Mouse (Mus musculus) embryonic facial prominence, embryonic 14.5 days (tissue): Measurements from ENCODE around the gene Actn1. TPM values are rescaled to one million over a fixed set of nuclear protein-coding genes. Genes with fewer than 3 reads are reported as not detected.
A peak's percentile ranks its signal among the peaks of the same experiment; 100 is the strongest.

Experiments used
- ATAC-seq: fragments of 200-750 bp; cut with Nextera tagmentation; 2 replicates; pipeline ENCODE4 v1.8.0; 2017; ENCODE audit warnings: low read depth, moderate number of reproducible peaks, moderate TSS enrichment
- DNase-seq: peaks from one replicate; pipeline ENCODE4 v3.0.0-alpha.2; 2015; ENCODE audit warnings: low spot score
- H3K27ac ChIP-seq: fragments of 300-500 bp; sonication (generic); replicated peaks from 2 replicates; pipeline ENCODE4 v1.5.1; 2014; ENCODE audit warnings: low read depth, mild to moderate bottlenecking, low read length, moderate library complexity
- H3K27me3 ChIP-seq: fragments of 300-500 bp; sonication (generic); replicated peaks from 2 replicates; pipeline ENCODE4 v1.6.1; 2014; ENCODE audit warnings: low read length; ENCODE audit not compliant: control insufficient read depth, insufficient read depth
- H3K36me3 ChIP-seq: fragments of 300-500 bp; sonication (generic); 2 replicates; pipeline ENCODE4 v1.6.1; 2014; ENCODE audit warnings: low read length, mixed read lengths; ENCODE audit not compliant: control insufficient read depth, insufficient read depth
- H3K4me1 ChIP-seq: fragments of 300-500 bp; sonication (generic); 2 replicates; pipeline ENCODE4 v1.6.1; 2014; ENCODE audit warnings: antibody characterized with exemption, low read length; ENCODE audit not compliant: control insufficient read depth, insufficient read depth
- H3K4me2 ChIP-seq: fragments of 300-500 bp; sonication (generic); 2 replicates; pipeline ENCODE4 v1.6.1; 2014; ENCODE audit warnings: low read depth, mild to moderate bottlenecking, low read length, moderate library complexity, mixed read lengths
- H3K4me3 ChIP-seq: fragments of 300-500 bp; sonication (generic); 2 replicates; pipeline ENCODE4 v1.5.1; 2014; ENCODE audit warnings: low read depth, mild to moderate bottlenecking, low read length
- H3K9ac ChIP-seq: fragments of 300-500 bp; sonication (generic); 2 replicates; pipeline ENCODE4 v1.6.1; 2014; ENCODE audit warnings: low read depth, mild to moderate bottlenecking, low read length, moderate library complexity, mixed read lengths
- H3K9me3 ChIP-seq: fragments of 300-500 bp; sonication (generic); 2 replicates; pipeline ENCODE4 v1.6.1; 2016; ENCODE audit warnings: low read length; ENCODE audit not compliant: control insufficient read depth
- WGBS: fragments of 180-500 bp; shearing (Covaris S2); extraction: QIAGEN DNeasy Blood & Tissue Kit; methylation state at CpG from one replicate; pipeline ENCODE4 v1.1.7; 2014; 5-methylcytosine and 5-hydroxymethylcytosine counted together
- polyA plus RNA-seq: library from polyadenylated mRNA; unstranded; fragments of >200 nt; fragmentation: Nextera tagmentation; extraction: Ambion mirVana; gene quantifications from 2 replicates; pipeline ENCODE4 v1.2.1, GENCODE M21; 2014

Actn1 gene
- polyA plus RNA-seq, 1 experiment from 2014 or later = 34.6 TPM

DNA sequence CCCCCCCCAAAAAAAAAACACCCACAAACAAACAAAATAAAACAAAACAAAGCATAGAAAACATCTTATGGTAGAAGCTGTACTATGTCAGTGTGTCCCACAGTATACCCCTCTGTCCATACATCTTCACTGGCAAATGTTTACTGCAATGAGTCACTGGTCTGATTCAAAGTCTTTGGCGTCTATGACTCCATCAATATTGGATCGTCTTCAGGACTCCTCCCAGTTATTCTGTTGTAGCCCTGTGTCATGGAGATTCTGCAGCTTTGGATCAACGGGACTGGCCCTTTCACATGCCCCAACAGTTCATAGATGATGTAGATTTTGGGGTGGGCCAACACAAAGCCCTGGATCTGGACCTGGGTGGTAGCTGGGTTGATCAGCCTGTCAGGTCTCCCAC, 25.9 kb downstream of the Actn1 start:
- Histone ChIP-seq H3K9ac (no peak overlapping the region), H3K4me2 (no peak overlapping the region), H3K27me3 (no peaks in the 10 kb centered on the region), H3K4me1 (peaks cover 39% of the 10 kb centered on the region), H3K36me3 (peaks cover 16% of the 10 kb centered on the region; the same call in 1 of the 2 replicates), H3K9me3 (peaks cover 13% of the 10 kb centered on the region; the same call in 1 of the 2 replicates), H3K27ac (no peak overlapping the region), H3K4me3 (no peak overlapping the region)
- DNase-seq (no peak), ATAC-seq (no peak)
- 90% methylated on average over 3 of the region's 3 CpGs for WGBS

DNA sequence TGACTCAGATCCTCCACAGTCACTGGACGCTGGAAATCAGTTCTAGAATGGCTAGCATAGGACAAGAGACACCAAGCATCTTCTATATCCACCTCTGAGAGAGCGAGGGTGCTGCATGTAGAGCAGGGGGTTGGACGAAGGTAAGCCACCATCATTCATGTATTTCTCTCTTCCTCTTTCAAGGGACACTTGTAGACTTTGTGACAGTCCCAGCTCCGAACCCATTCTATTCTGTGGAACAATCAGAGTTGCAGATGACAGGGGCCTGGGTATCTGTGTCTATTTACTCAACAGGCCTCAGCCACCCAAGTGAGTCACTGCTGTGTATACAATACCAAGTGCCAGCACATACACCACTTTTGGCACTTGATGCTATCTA, 27.3 kb downstream of the Actn1 start:
- Histone ChIP-seq H3K36me3 (peaks cover 16% of the 10 kb centered on the region; the same call in 1 of the 2 replicates), H3K27ac (no peak overlapping the region; the same call in 1 of the 2 replicates), H3K9me3 (peaks cover 13% of the 10 kb centered on the region; the same call in 1 of the 2 replicates), H3K4me3 (no peak overlapping the region), H3K27me3 (no peaks in the 10 kb centered on the region), H3K9ac (no peak overlapping the region), H3K4me2 (no peak overlapping the region), H3K4me1 (peaks cover 46% of the 10 kb centered on the region)
- no peak for ATAC-seq
- DNase-seq = no peak
- 92% methylated on average over 4 of the region's 4 CpGs for WGBS

DNA sequence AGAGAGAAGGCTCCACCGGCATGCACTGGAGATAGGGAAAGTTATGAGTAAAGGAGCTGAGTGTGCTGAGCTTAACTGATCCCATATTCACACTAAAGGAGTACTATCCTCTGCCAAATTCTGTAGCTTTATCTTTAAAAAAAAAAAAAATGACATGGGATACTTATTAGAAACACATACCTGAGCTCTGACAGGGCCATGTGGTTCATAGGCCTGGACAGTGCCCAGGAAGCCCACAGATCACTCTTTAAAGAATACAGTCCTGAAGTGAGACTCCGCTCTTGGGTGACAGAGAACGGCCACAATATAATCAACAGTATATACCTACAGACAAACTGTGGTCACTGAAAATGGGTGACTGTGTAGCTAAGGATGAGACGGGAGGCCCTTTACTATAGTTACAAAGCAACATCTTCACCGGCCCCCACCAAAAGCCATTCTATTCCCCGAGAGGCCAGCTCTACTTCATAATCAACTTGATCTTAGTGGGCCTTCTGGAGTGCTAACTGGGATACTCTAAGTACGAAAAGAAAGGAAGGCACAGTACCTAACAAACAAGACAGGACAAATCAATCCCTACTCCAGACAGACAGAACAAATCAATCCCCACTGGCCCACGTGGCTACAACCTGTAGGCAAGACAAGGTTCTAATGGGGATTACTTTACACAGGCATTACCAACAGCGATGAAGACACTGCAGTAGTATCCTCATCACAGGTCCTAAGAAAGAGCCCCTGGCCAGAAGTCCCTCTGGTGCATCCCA, 27.9 kb downstream of the Actn1 start:
- DNase-seq (no peak), ATAC-seq (no peak)
- Histone ChIP-seq H3K9ac (no peak overlapping the region), H3K36me3 (peaks cover 16% of the 10 kb centered on the region; the same call in 1 of the 2 replicates), H3K4me1 (peaks cover 50% of the 10 kb centered on the region), H3K4me3 (no peak overlapping the region), H3K27me3 (no peaks in the 10 kb centered on the region), H3K4me2 (0 out of 2 replicates have a peak overlapping the region, but pooled peaks have one; percentile 47), H3K9me3 (peaks cover 13% of the 10 kb centered on the region; the same call in 1 of the 2 replicates), H3K27ac (peak overlapping the region; percentile 94)
- WGBS = 71% methylated on average over 9 of the region's 9 CpGs

DNA sequence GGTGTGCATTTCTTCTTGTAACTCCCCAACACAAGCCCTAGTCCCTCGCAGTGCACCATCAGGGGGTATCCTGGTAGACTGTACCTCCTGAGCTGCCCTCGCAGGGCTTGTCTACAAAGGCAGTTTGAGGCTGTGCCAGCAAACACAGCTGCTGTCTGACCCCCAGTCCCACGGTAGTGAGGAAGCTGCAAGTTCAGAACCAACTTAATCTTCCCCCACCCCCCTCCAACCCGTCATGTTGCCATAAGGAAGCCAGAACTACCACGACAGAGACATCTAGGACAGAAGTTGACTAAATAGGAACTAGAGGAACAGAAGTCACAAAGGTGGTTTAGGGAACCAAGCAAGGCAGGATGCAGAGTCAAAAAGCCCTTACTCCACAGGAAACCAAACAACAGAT, 28.9 kb downstream of the Actn1 start:
- H3K9me3 ChIP-seq = peaks cover 13% of the 10 kb centered on the region; the same call in 1 of the 2 replicates
- no peak overlapping the region for H3K4me3 ChIP-seq
- H3K27me3 ChIP-seq = no peaks in the 10 kb centered on the region
- peak; percentile 55 for DNase-seq
- H3K4me2 ChIP-seq = peak overlapping the region; percentile 47
- H3K4me1 ChIP-seq = peaks cover 51% of the 10 kb centered on the region
- H3K36me3 ChIP-seq = peaks cover 9% of the 10 kb centered on the region; the same call in 1 of the 2 replicates
- H3K27ac ChIP-seq = peak overlapping the region; percentile 94
- 18% methylated on average over 5 of the region's 5 CpGs for WGBS
- no peak for ATAC-seq
- no peak overlapping the region for H3K9ac ChIP-seq

DNA sequence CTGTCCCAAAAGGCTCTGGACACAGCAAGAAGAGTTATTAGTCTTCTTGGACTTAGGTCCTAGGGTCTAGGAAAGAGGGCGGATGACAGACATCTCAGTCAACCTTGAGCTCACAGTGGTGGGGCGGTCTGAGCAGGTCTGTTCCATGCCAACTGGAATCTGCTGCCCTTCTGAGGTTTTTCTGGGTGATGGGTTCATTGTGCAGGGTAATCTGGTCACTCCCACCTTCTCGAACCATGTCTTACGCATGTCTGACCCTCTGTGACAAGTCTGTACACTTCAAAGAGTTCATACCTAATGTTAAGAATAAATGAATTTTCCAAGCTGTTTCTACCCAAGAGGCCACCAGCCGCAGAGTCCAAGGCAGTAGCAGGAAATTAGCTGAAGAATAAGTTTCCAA, 29.3 kb downstream of the Actn1 start:
- DNase-seq (no peak), ATAC-seq (no peak)
- no peak overlapping the region; the same call in 1 of the 2 replicates for H3K9ac ChIP-seq
- peaks cover 9% of the 10 kb centered on the region; the same call in 1 of the 2 replicates for H3K36me3 ChIP-seq
- H3K9me3 ChIP-seq = peaks cover 13% of the 10 kb centered on the region; the same call in 1 of the 2 replicates
- peak overlapping the region; percentile 94 for H3K27ac ChIP-seq
- WGBS = 29% methylated on average over 5 of the region's 5 CpGs
- H3K4me3 ChIP-seq = no peak overlapping the region
- H3K4me1 ChIP-seq = peaks cover 56% of the 10 kb centered on the region
- peak overlapping the region; percentile 47 for H3K4me2 ChIP-seq
- no peaks in the 10 kb centered on the region for H3K27me3 ChIP-seq

DNA sequence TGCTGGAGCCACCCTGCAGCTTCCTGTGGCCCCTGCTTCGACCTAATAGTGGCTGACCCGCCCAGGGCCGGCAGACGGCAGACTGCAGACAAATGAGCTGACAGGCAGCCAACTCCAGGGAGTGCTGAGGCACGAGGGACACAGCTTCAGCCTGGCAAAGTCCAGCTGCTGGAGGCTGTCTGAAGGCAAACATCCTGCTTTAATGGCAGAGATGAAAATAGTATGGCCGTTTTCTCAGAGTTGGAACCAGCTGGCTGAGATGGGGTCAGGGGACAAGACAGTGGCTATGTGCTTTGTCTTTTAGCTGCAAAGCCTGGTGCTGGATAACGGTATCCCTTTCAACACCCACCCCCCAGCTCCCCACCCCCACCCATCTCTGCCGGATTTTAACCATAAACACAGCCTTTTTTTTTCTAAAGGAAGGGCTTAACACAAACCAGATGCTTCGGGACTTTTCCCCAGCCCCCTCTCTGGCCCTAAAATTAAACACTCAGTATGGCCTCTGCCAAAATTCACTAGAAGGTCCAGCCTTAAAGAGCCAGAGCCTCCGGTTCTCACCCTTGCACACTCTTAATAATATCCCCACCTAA, 30.0 kb downstream of the Actn1 start:
- peak overlapping the region; percentile 94 for H3K27ac ChIP-seq
- peaks cover 61% of the 10 kb centered on the region for H3K4me1 ChIP-seq
- ATAC-seq (peak; percentile 74), DNase-seq (peak; percentile 95)
- H3K9me3 ChIP-seq = peaks cover 13% of the 10 kb centered on the region; the same call in 1 of the 2 replicates
- WGBS = 3% methylated on average over 8 of the region's 10 CpGs
- peak overlapping the region; percentile 50 for H3K9ac ChIP-seq
- no peak overlapping the region for H3K4me3 ChIP-seq
- no peaks in the 10 kb centered on the region for H3K27me3 ChIP-seq
- H3K4me2 ChIP-seq = peak overlapping the region; percentile 47
- H3K36me3 ChIP-seq = peaks cover 9% of the 10 kb centered on the region; the same call in 1 of the 2 replicates

DNA sequence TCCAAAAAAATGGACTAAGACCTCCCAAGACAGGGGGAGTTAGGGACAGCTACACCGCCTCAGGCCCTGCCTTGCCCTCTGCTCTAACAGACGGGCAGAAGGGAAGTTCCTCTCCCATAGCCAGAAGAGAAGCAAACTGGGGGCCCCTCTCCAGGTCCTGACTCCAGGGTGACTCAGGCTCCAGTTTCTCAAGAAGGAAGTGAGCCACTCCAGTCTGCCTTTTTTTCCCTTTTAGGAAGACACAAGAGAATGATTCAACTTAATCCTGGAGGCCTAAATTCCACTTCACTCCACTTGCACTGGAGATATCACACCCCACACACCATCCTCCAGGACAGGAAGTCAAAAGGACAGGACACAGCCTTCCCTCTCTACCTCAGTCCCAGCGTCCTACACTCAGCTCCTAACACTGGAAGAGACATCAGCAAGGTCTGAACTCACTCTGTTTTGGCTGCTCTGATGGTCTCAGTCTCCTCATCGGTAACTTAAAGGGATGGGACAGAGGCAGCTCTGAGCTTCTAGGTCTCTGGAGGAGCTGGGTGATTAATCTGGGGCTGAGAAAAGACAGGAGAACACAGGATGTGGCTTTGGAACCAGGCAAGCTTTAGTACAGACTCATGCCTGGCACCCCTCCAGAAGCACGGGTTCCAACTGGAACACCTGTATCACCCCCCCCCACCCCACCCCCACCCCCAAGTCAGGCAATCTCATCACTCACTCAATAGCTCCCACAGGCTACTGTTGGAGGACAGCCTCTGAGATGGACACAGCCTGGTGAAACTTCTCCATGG, 31.0 kb downstream of the Actn1 start:
- no peaks in the 10 kb centered on the region for H3K27me3 ChIP-seq
- peaks cover 3% of the 10 kb centered on the region; the same call in 1 of the 2 replicates for H3K36me3 ChIP-seq
- H3K9ac ChIP-seq = peak overlapping the region; percentile 50
- WGBS = 32% methylated on average over 5 of the region's 5 CpGs
- peak overlapping the region; percentile 94 for H3K27ac ChIP-seq
- H3K4me3 ChIP-seq = no peak overlapping the region
- H3K4me1 ChIP-seq = peaks cover 69% of the 10 kb centered on the region
- H3K4me2 ChIP-seq = peak overlapping the region; percentile 47
- peaks cover 9% of the 10 kb centered on the region; the same call in 1 of the 2 replicates for H3K9me3 ChIP-seq
- ATAC-seq (no peak), DNase-seq (peak; percentile 76)

DNA sequence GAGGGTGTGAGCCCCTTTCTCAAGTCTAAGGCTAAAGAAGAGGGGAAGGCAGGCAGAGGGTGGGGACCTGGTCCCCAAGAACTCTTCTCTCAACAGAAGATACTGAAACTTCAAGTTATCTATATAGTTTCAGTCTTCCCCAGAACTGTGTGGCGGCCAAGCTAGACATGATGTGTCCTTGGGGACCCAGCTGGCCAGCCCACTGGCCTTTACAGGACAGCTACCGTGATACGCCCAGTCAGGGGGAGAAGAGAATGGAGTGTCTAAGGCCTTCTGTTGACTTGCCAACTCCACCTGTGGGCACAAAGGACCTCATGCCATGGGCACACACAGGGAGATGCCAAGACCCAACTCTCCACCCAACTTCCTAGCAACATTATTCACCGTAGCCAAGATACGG, 31.8 kb downstream of the Actn1 start:
- Histone ChIP-seq H3K27me3 (no peaks in the 10 kb centered on the region), H3K9me3 (0 out of 2 replicates have a peak, but pooled peaks cover under 1% of the 10 kb centered on the region), H3K9ac (no peak overlapping the region), H3K36me3 (no peaks in the 10 kb centered on the region), H3K4me1 (peaks cover 78% of the 10 kb centered on the region), H3K27ac (peak overlapping the region; percentile 94; the same call in 1 of the 2 replicates), H3K4me3 (no peak overlapping the region), H3K4me2 (no peak overlapping the region)
- DNase-seq (no peak), ATAC-seq (no peak)
- WGBS = 71% methylated on average over 5 of the region's 5 CpGs
